Mouse (Mus musculus): ENCODE measurements around the gene Inpp5d.
A peak's percentile ranks its signal among the peaks of the same experiment; 100 is the strongest.

Gene Inpp5d

DNA sequence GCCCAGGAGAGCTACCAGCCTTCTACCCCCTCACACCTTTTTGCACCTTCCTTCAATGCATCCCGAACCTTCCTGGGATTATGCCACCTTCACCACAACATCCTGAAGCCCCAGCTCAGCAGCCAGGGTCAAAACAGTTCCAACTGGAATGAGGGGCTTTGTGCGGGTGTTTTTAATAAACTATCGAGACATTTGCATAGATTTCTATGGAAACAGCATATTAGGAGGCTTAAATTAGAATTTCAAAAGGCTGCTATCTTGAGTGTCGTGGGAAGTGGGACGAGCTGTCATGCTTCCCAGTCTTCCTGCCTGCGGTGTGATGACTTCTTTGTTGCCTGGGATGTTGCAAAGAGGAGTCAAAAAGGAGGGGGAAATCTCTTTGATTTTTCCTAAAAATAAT is 88.9 kb downstream of the Inpp5d start:
- DNase-seq (ENCODE audit: low spot score) = no peak

DNA sequence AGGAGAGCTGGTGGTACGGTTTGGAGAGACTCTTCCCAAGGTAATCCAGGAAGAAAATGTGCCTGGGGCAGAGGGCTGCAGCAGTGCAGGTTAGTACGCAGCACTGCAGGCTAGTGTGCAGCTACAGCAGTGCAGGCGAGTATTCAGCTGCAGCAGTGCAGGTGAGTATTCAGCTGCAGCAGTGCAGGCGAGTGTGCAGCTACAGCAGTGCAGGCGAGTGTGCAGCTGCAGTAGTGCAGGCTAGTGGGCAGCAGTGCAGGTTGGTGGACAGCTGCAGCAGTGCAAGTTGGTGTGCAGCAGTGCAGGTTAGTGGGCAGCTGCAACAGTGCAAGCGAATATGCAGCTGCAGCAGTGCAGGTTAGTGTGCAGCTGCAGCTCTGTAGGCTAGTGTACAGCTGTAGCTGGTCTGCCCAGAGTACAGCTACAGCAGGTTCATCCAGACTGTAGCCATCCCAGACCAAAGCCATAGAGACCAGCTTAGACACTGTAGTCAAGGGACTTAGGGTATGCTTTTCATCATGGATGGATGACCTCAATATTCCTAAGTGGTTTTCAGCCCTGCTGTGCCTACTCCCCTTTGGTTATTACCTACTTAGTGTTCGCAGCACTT is 89.7 kb downstream of the Inpp5d start:
- DNase-seq (ENCODE audit: low spot score) = no peak

GRCm38 (mm10) chr1:87711938-87712613 is 92.0 kb downstream of the Inpp5d start:
- no peak for DNase-seq (ENCODE audit: low spot score)

GRCm38 (mm10) chr1:87712614-87712971 is 92.5 kb downstream of the Inpp5d start:
- no peak for DNase-seq (ENCODE audit: low spot score)

- DNase-seq (ENCODE audit: low spot score) = peak; percentile 44
Measured at GRCm38 (mm10) chr1:87721382-87721781, 101.3 kb downstream of the Inpp5d start.

DNA sequence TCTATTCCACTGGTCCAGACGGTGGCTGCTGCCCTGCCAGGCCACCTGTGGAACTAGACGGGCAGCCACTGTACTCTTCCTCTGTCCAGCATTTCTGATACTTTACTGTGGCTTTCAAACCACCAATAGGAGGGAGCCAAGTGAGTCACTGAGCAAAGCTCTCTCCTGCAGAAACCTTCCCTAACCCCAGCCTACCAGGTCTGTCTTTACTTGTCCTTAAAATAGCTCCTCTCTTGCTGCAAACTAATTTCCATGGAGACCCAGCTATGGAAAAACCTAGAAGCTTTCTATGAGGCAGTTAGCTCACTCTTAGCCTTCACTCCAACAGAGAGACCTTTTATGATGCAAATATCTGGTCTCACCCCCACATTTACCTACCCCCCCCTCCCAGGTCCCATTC is 102.0 kb downstream of the Inpp5d start:
- DNase-seq (ENCODE audit: low spot score) = no peak

DNA sequence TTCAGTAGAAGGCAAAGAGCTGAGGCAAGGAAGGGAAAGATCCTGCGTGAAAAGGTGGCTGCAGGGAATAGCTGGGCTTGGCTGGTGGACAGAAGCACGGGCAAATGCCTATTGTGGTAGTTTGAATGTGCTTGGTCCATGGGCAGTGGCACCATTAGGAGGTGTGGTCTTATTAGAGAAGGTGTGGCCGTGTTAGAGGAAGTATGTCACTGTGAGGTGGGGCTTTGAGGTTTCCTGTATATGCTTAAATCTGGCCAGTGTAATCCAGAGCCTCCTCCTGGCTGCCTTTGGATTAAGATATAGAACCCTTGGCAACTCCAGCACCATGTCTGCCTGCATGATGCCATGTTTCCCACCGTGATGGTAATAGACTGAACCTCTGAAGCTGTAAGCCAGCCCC is 103.2 kb downstream of the Inpp5d start:
- DNase-seq (ENCODE audit: low spot score) = no peak

DNA sequence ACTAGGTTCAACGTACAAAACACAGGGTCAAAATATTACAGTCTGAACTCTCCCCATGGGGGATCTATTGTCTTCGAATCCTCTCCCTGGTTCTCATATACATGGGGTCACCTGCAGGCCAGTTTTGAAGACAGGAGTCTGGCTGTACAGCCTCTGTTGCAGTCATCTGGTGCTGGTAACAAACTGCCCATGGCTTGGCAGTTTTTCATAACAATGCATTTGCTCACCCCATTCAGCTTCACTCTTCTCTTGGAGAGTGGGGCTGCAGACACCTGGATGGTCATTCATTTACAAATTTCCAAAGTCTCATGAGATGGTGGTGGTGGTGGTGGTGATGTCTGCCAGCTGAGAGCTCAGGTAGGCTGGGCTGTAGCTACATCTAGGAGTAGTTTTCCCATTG is 109.0 kb downstream of the Inpp5d start:
- DNase-seq (ENCODE audit: low spot score) = no peak

DNA sequence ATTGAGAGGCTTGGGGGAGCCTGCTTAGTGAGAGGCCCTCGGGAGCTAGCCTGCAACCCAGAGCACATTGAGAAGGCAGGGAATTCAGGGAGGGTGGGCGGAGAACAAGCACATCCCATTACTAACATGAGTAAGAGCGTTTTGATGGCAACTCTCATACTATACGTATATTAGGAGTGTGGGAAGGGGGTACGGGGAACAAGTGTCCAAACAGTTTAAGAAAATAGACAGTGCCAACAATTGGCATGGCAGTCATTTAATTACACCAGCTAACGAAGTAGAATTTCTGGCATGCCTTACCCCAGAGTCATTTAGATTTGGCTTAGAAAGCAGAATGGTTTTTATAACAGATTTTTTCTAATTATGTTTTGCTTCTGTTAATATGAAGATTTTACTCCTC is 109.7 kb downstream of the Inpp5d start:
- no peak for DNase-seq (ENCODE audit: low spot score)

DNA sequence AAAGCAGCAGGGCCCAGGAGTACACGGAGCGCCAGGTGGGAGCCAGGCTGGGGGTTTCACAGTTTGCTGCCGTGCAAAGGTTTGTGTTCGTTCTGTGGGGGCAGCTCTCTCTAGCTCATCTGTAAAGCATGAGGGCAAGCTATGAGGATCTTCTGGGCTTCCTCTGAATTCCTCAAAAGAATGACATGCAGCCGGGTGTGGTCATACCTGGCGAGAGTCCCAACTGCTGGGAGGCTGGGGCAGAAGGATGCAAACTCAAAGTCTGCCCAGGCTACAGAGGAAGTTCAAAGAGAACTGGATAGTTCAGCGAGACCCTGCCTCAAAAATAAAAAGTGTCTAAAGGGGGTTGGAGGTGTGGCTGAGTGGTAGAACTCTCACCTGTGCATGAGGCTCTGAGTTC is 110.2 kb downstream of the Inpp5d start:
- no peak for DNase-seq (ENCODE audit: low spot score)

GRCm38 (mm10) chr1:87733212-87733611 is 113.1 kb downstream of the Inpp5d start:
- no peak for DNase-seq (ENCODE audit: low spot score)

GRCm38 (mm10) chr1:87734153-87734552 is 114.0 kb downstream of the Inpp5d start:
- no peak for DNase-seq (ENCODE audit: low spot score)

DNA sequence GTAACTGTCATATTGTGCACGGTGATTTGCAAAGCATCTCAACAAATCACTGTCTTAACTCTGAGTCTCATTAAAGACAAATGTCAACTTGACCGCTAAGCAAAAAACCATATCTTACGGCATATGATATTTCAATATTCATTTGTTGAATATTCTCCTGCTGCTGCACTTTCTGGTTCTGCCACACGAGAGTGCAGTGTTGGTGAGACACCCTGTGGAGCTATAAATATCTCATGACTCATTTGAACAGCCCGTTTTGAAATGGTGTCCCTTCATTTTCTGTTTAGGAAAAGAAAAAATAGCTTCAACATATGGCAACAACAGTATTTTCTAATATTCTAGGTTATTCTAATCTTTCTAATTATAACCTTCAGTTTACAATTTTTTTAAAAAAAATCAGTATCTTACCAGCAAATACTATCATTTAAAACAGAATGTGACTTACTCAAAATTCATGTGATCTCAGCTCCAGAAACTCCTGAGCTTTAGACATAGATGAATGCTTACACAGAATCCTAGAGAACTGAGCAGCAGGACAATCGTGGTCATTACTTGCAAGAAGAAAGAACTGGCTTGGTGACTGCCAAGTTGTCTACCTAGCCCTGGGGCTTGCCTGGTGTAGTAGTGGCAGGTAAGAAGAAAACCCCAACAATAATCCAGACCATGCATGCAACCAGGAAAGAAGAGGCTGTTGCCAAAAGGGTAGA is 120.6 kb downstream of the Inpp5d start:
- DNase-seq (ENCODE audit: low spot score) = no peak

GRCm38 (mm10) chr1:87749360-87749973 is 129.4 kb downstream of the Inpp5d start:
- no peak for DNase-seq (ENCODE audit: low spot score)

- peak; percentile 92 for DNase-seq (ENCODE audit: low spot score)
Measured at GRCm38 (mm10) chr1:87755641-87756470, 135.7 kb downstream of the Inpp5d start, which contains the start of gene Atg16l1. Gene Atg16l1 (plus strand): TSS chr1:87755870.

DNA sequence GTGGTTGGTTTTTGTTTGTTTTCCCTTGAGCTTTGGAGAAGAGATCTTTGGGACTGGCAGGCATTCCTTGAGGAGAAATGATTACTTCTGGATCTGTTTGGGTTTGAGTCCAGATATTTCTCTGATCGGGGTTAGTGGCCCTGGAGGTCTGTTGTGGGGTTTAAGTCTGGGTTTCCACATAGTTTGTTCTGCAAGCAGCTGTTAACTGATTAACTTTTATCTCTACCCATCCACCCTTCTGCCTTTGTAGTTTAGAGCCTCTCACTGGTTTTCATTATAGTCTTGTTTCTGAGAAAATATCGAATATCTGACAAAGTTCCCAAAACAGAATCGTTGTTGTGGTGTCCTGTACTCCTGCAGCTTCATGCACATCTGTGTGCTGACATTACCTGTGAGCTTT is 143.7 kb downstream of the Inpp5d start:
- no peak for DNase-seq (ENCODE audit: low spot score)

DNA sequence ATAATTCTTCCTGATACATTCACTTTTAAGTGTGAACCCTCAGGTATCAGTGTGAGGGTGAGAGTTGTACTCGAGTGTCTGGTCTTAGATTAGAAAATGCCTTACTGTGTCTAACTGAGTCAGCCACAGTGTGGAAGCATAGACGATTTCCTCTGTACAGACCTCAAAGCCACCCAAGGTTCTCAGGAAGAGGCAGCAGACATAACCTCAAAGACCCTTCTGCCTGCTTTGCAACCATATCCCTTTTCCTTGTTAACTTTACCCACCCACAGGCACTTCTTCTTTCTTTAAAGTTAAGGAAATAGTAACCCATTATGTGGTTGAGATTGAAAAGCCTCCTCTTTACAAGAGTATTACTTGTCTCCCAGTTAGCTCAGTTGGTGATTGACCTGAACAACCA is 145.6 kb downstream of the Inpp5d start:
- no peak for DNase-seq (ENCODE audit: low spot score)

DNA sequence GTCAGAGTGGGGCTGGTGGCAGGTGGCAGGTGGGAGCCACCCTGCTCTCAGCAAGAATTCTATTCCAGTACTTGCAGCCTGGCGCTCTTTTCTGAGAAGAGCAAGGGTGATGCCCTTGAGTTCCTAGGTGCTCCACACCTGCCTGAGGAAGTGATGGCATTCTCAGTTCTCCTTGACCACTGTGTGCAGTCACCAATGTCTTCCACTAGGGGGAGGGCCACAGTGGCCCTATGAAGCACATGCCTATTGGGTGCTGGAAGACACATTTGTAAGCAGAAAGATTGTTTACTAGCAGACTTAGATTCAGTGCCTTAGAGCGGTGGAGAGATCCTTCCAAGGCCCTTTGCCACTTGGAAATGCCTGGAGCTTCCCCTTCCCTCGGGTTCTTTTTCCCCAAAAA is 146.1 kb downstream of the Inpp5d start:
- no peak for DNase-seq (ENCODE audit: low spot score)

- no peak for DNase-seq (ENCODE audit: low spot score)
Measured at GRCm38 (mm10) chr1:87769263-87769662, 149.2 kb downstream of the Inpp5d start.

All from ovary, postnatal 36 days (tissue).